Mouse (Mus musculus): ENCODE results near the gene Myt1. TPM values are rescaled to one million over a fixed set of nuclear protein-coding genes. Genes with fewer than 3 reads are reported as not detected.

The Myt1 gene
- total and polyA plus RNA-seq, 3 experiments, result not detected

DNA sequence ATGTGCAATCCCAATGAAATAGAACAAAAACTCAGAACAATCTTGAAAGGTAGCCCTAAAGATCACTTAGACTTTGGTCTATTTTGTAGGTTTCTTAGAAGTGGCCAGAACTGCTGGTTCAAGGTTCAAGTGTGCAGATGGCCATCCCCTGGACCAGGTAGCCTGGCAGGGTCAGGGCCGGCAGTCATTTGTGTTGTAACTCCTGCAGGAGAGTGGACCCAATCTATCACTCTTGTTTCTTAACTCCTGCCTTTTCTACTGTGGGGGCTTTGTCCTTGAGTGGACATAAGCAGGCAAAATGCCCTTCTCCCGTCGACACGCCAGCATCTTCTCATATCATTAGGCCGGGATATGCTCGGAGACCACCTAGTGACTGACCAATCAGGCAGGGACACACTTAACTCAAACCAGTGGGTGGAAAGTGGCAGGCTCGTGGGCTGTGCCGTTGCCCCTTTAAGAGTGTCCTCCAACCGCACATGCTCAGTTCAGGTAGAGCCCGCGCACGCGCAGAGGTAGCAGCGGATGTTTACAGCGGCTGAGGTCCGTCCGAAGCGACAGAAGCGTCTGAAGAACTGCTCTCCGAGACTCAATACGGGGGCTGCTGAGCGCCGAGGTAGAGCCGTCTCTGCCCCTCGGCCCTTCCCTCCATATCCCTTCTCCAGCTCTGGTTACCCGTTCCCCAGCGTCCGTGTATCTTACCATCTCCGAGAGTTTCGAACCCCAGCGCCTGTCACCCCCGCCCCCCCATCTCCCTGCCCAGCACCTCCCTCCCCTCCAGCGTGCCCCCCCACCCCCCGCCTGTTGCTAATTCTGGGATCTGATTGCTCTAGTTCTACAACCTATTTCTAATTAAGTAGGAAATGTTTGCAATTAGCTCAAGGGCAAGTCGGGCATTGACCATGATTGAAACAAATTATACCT is 74.5 kb downstream of the Myt1 start, which contains the start of gene Pcmtd2:
TSS of gene Pcmtd2 (plus strand) at position 483 of the 921 bp plus-strand sequence.
- peaks cover 2% of the 10 kb centered on the region; the same call in 1 of the 2 replicates for H3K79me2 ChIP-seq (ENCODE audit: control insufficient read depth, insufficient read depth, low read length, poor library complexity)
- H3K27me3 ChIP-seq (ENCODE audit: control insufficient read depth in 1 of 2, insufficient read depth in 2 of 2, low read length in 2 of 2), result no peaks in the 10 kb centered on the region
- H3K27ac ChIP-seq (ENCODE audit: control insufficient read depth, low read depth, low read length), result peak within 1 kb of the TSS; percentile 40
- peak within 1 kb of the TSS; percentile 77 for H3K9ac ChIP-seq (ENCODE audit: control insufficient read depth, low read depth, low read length, poor library complexity, severe bottlenecking)
- H3K4me1 ChIP-seq (ENCODE audit: control insufficient read depth in 1 of 2, insufficient read depth in 2 of 2, low read length in 2 of 2), result peaks cover 9% of the 10 kb centered on the region in 2 experiments
- TF ChIP-seq USF1 (IDR thresholded peaks at IDR 0.05; ENCODE audit: low read depth, low read length), result no peak
- no peak for TF ChIP-seq RCOR1 (IDR thresholded peaks at IDR 0.05; ENCODE audit: low read depth, low read length)
- no peak for TF ChIP-seq ZKSCAN1 (IDR thresholded peaks at IDR 0.05; ENCODE audit: low read depth, low read length)
- TF ChIP-seq ELF1 (IDR thresholded peaks at IDR 0.05; ENCODE audit: low read depth, low read length), result 0 out of 2 replicates have a peak, but pooled peaks have one; percentile 41
- no peak for TF ChIP-seq BHLHE40 (IDR thresholded peaks at IDR 0.05; ENCODE audit: borderline replicate concordance, low read depth, low read length)
- peak; percentile 98 for TF ChIP-seq NRF1 (IDR thresholded peaks at IDR 0.05; ENCODE audit: insufficient read depth, low read depth, low read length, poor library complexity, severe bottlenecking)
- 0 out of 2 replicates have a peak, but pooled peaks have one; percentile 60 for TF ChIP-seq MAZ (IDR thresholded peaks at IDR 0.05; ENCODE audit: low read depth, low read length)
- TF ChIP-seq TBP (IDR thresholded peaks at IDR 0.05; ENCODE audit: low read depth, low read length), result peak; percentile 73
- TF ChIP-seq POLR2AphosphoS2 (IDR thresholded peaks at IDR 0.05; ENCODE audit: low read length), result peak; percentile 75; the same call in 1 of the 2 replicates
- TF ChIP-seq ZNF384 (IDR thresholded peaks at IDR 0.05; ENCODE audit: low read depth, low read length), result no peak
- no peak for TF ChIP-seq TCF12 (IDR thresholded peaks at IDR 0.05; ENCODE audit: low read depth, low read length)
- TF ChIP-seq POLR2AphosphoS5 (IDR thresholded peaks at IDR 0.05; ENCODE audit: borderline replicate concordance, low read depth, low read length), result no peak
- TF ChIP-seq MAX (IDR thresholded peaks at IDR 0.05; ENCODE audit: low read length), result peak; percentile 80
- TF ChIP-seq MAFK (IDR thresholded peaks at IDR 0.05; ENCODE audit: borderline replicate concordance, low read depth, low read length), result no peak
- peak; percentile 78 for TF ChIP-seq MXI1 (IDR thresholded peaks at IDR 0.05; ENCODE audit: low read depth, low read length)
- no peak for TF ChIP-seq UBTF (IDR thresholded peaks at IDR 0.05; ENCODE audit: borderline replicate concordance, insufficient read depth, low read depth, low read length)
- TF ChIP-seq SIN3A (IDR thresholded peaks at IDR 0.05; ENCODE audit: low read length), result peak; percentile 96
- no peak; the same call in 1 of the 2 replicates for TF ChIP-seq KAT2A (conservative IDR thresholded peaks at IDR 0.05; ENCODE audit: low read depth, low read length)
- TF ChIP-seq MYC (IDR thresholded peaks at IDR 0.05; ENCODE audit: low read depth, low read length), result peak; percentile 61; the same call in 1 of the 2 replicates
- TF ChIP-seq NELFE (IDR thresholded peaks at IDR 0.05; ENCODE audit: low read depth, low read length), result peak; percentile 76
- TF ChIP-seq CTCF (IDR thresholded peaks at IDR 0.05 in 2 of 3, conservative IDR thresholded peaks at IDR 0.05 in 1 of 3; ENCODE audit: control insufficient read depth in 1 of 3, insufficient read depth in 1 of 3, low read depth in 2 of 3, low read length in 3 of 3, poor library complexity in 1 of 3, severe bottlenecking in 1 of 3), result no peak
- TF ChIP-seq ZMIZ1 (IDR thresholded peaks at IDR 0.05; ENCODE audit: low read depth, low read length), result peak; percentile 87
- TF ChIP-seq ETS1 (IDR thresholded peaks at IDR 0.05; ENCODE audit: low read depth, low read length), result no peak
- no peak for TF ChIP-seq TAL1 (IDR thresholded peaks at IDR 0.05; ENCODE audit: low read length)
- peak; percentile 86 for TF ChIP-seq HCFC1 (IDR thresholded peaks at IDR 0.05; ENCODE audit: low read depth, low read length)
- no peak for TF ChIP-seq GABPA (IDR thresholded peaks at IDR 0.05; ENCODE audit: low read depth, low read length)
- no peak for TF ChIP-seq USF2 (IDR thresholded peaks at IDR 0.05; ENCODE audit: borderline replicate concordance in 1 of 2, insufficient read depth in 1 of 2, low read depth in 1 of 2, low read length in 2 of 2)
- no peak for TF ChIP-seq JUND (IDR thresholded peaks at IDR 0.05; ENCODE audit: low read depth, low read length)
- no peak for TF ChIP-seq EP300 (IDR thresholded peaks at IDR 0.05; ENCODE audit: low read depth in 1 of 2, low read length in 2 of 2)
- peak; percentile 50 to 84; a peak in 2 of 4 replicates for TF ChIP-seq POLR2A (IDR thresholded peaks at IDR 0.05; ENCODE audit: control insufficient read depth in 1 of 2, insufficient read depth in 1 of 2, low read depth in 1 of 2, low read length in 2 of 2, poor library complexity in 1 of 2)
- no peaks in the 10 kb centered on the region for H3K9me3 ChIP-seq (replicated peaks; ENCODE audit: insufficient read depth, low read length)
- DNase-seq (ENCODE audit: low read depth, low spot score), result peak; percentile 96
- peaks cover 0 to 11% of the 10 kb centered on the region in 2 experiments; a peak in 2 of 4 replicates for H3K36me3 ChIP-seq (ENCODE audit: control insufficient read depth in 1 of 2, insufficient read depth in 2 of 2, low read length in 2 of 2)
- H3K4me3 ChIP-seq (ENCODE audit: control insufficient read depth in 1 of 2, insufficient read depth in 1 of 2, low read depth in 2 of 2, low read length in 2 of 2), result peak within 1 kb of the TSS; percentile 62 to 76
